Mouse (Mus musculus): Measurements from ENCODE around the gene Slc8b1. TPM values are rescaled to one million over a fixed set of nuclear protein-coding genes. Genes with fewer than 3 reads are reported as not detected.
"Not testable (repeated sequence)": the region's sequence is repeated elsewhere in the genome, so short reads cannot be mapped to it uniquely, and the experiment has no call there.

The Slc8b1 gene
- polyA plus RNA-seq, 1 experiment from 2014 or later: 3.1 TPM

DNA sequence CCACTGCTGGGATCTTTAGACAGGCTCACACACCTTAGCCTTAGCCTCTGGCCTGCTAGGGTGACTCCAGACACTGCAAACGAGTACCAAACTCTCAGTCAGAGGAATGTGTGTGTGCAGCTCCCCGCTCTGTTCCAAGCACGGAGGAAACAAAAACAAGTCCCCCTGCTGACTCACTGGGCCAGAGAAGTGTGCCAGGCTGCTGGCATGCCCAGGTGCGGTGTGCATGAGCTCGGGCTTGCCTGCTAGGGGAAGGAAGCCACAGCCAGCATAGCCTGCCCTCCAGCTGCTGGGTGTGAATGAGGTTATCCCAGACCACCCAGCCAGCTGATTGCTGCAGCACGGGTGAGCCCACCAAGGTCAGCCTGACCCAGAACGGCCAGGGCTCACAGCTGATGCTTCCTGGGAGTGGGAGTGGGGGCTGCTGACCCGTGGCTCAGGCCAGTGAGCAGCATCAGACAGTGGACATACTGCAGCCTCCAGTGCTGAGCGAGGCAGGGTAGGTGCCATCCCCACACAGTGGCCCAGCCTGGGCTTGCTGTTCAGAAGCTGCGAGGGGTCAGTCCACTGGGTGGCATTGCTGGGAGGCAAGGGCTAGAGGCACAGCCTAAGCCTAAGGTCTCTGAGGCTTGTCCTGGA, 15.8 kb upstream of the Slc8b1 start:
- H3K27ac ChIP-seq (replicated peaks in 1 of 2; ENCODE audit: control insufficient read depth in 1 of 2, insufficient read depth in 1 of 2, low read depth in 2 of 2, low read length in 2 of 2): no peak overlapping the region
- peaks cover 29% of the 10 kb centered on the region for H3K36me3 ChIP-seq (ENCODE audit: control insufficient read depth, insufficient read depth, low read length)

GRCm38 (mm10) chr5:120495703-120496226, 15.2 kb upstream of the Slc8b1 start:
- no peaks in the 10 kb centered on the region for H3K9me3 ChIP-seq (ENCODE audit: control insufficient read depth, low read length)
- 87% methylated on average over 13 of the region's 13 CpGs for WGBS
- no peak overlapping the region for H3K27ac ChIP-seq (replicated peaks in 1 of 2; ENCODE audit: control insufficient read depth in 1 of 2, insufficient read depth in 1 of 2, low read depth in 2 of 2, low read length in 2 of 2)

More for the DNA sequence above, 15.8 kb upstream of the Slc8b1 start:
- Histone ChIP-seq H3K4me3 (ENCODE audit: control insufficient read depth in 1 of 2, insufficient read depth in 1 of 2, low read depth in 1 of 2, low read length in 2 of 2) (no peak overlapping the region), H3K27me3 (ENCODE audit: control insufficient read depth, insufficient read depth, low read length) (no peaks in the 10 kb centered on the region), H3K4me1 (ENCODE audit: control insufficient read depth in 2 of 2, insufficient read depth in 2 of 2, low read length in 2 of 2) (peaks cover 8 to 10% of the 10 kb centered on the region in 2 experiments), H3K9ac (ENCODE audit: low read length) (no peak overlapping the region), H3K9me3 (ENCODE audit: control insufficient read depth, low read length) (no peaks in the 10 kb centered on the region), H3K4me2 (ENCODE audit: low read length) (no peak overlapping the region)
- 64% methylated on average over 10 of the region's 10 CpGs for WGBS
- no peak for ATAC-seq (ENCODE audit: insufficient number of reproducible peaks, insufficient read depth, low FRiP score, low read depth)

DNA sequence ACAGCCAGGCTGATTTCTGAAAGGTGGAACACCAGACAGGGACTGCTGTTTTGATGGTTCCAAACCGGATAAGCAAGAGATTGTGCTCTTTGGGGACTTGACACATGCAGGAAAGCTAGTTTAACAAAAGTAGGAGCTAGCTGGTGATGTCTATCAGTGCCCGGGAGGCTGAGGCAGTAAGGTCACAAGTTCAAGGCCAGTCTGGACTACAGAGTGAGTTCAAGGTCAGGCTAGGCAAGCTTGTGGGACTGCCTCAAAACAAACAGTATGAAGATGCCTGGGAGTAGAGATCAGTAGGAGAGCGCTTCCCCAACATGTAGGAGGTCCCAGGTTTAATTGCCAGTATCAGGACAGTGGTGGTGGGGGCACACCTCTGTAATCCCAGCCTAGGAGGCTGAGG, 13.9 kb upstream of the Slc8b1 start:
- no peak overlapping the region for H3K4me3 ChIP-seq (ENCODE audit: control insufficient read depth in 1 of 2, insufficient read depth in 1 of 2, low read depth in 1 of 2, low read length in 2 of 2)
- no peaks in the 10 kb centered on the region for H3K9me3 ChIP-seq (ENCODE audit: control insufficient read depth, low read length)
- ATAC-seq (ENCODE audit: insufficient number of reproducible peaks, insufficient read depth, low FRiP score, low read depth): no peak
- H3K4me2 ChIP-seq (ENCODE audit: low read length): no peak overlapping the region
- no peaks in the 10 kb centered on the region for H3K27me3 ChIP-seq (ENCODE audit: control insufficient read depth, insufficient read depth, low read length)
- H3K36me3 ChIP-seq (ENCODE audit: control insufficient read depth, insufficient read depth, low read length): peaks cover 26% of the 10 kb centered on the region
- WGBS: 82% methylated on average over 3 of the region's 3 CpGs
- peaks cover under 1 to 5% of the 10 kb centered on the region in 2 experiments for H3K4me1 ChIP-seq (ENCODE audit: control insufficient read depth in 2 of 2, insufficient read depth in 2 of 2, low read length in 2 of 2)
- H3K9ac ChIP-seq (ENCODE audit: low read length): no peak overlapping the region
- H3K27ac ChIP-seq (replicated peaks in 1 of 2; ENCODE audit: control insufficient read depth in 1 of 2, insufficient read depth in 1 of 2, low read depth in 2 of 2, low read length in 2 of 2): no peak overlapping the region

More at GRCm38 (mm10) chr5:120495703-120496226, 15.2 kb upstream of the Slc8b1 start:
- no peak for ATAC-seq (ENCODE audit: insufficient number of reproducible peaks, insufficient read depth, low FRiP score, low read depth)
- no peak overlapping the region for H3K4me3 ChIP-seq (ENCODE audit: control insufficient read depth in 1 of 2, insufficient read depth in 1 of 2, low read depth in 1 of 2, low read length in 2 of 2)
- no peaks in the 10 kb centered on the region for H3K27me3 ChIP-seq (ENCODE audit: control insufficient read depth, insufficient read depth, low read length)
- no peak overlapping the region for H3K9ac ChIP-seq (ENCODE audit: low read length)
- no peak overlapping the region for H3K4me2 ChIP-seq (ENCODE audit: low read length)
- H3K36me3 ChIP-seq (ENCODE audit: control insufficient read depth, insufficient read depth, low read length): peaks cover 29% of the 10 kb centered on the region
- H3K4me1 ChIP-seq (ENCODE audit: control insufficient read depth in 2 of 2, insufficient read depth in 2 of 2, low read length in 2 of 2): peaks cover 5 to 8% of the 10 kb centered on the region in 2 experiments

- no peak overlapping the region for H3K9ac ChIP-seq (ENCODE audit: low read length)
- H3K4me3 ChIP-seq (ENCODE audit: control insufficient read depth in 1 of 2, insufficient read depth in 1 of 2, low read depth in 1 of 2, low read length in 2 of 2): no peak overlapping the region
- no peaks in the 10 kb centered on the region for H3K27me3 ChIP-seq (ENCODE audit: control insufficient read depth, insufficient read depth, low read length)
- no peak overlapping the region for H3K27ac ChIP-seq (replicated peaks in 1 of 2; ENCODE audit: control insufficient read depth in 1 of 2, insufficient read depth in 1 of 2, low read depth in 2 of 2, low read length in 2 of 2)
- peaks cover 7 to 15% of the 10 kb centered on the region in 2 experiments for H3K4me1 ChIP-seq (ENCODE audit: control insufficient read depth in 2 of 2, insufficient read depth in 2 of 2, low read length in 2 of 2)
- H3K9me3 ChIP-seq (ENCODE audit: control insufficient read depth, low read length): no peaks in the 10 kb centered on the region
- no peak overlapping the region for H3K4me2 ChIP-seq (ENCODE audit: low read length)
- peaks cover 10% of the 10 kb centered on the region for H3K36me3 ChIP-seq (ENCODE audit: control insufficient read depth, insufficient read depth, low read length)
- WGBS: 83% methylated on average over 4 of the region's 4 CpGs
- ATAC-seq (ENCODE audit: insufficient number of reproducible peaks, insufficient read depth, low FRiP score, low read depth): no peak
Observed at GRCm38 (mm10) chr5:120499202-120499601, 11.8 kb upstream of the Slc8b1 start.

GRCm38 (mm10) chr5:120500609-120501008, 10.4 kb upstream of the Slc8b1 start:
- Histone ChIP-seq H3K36me3 (ENCODE audit: control insufficient read depth, insufficient read depth, low read length) (peaks cover 10% of the 10 kb centered on the region), H3K4me1 (ENCODE audit: control insufficient read depth in 2 of 2, insufficient read depth in 2 of 2, low read length in 2 of 2) (peaks cover 10 to 15% of the 10 kb centered on the region in 2 experiments)
- WGBS: 83% methylated on average over 9 of the region's 9 CpGs
- H3K4me3 ChIP-seq (ENCODE audit: control insufficient read depth in 1 of 2, insufficient read depth in 1 of 2, low read depth in 1 of 2, low read length in 2 of 2); H3K9ac ChIP-seq (ENCODE audit: low read length); H3K9me3 ChIP-seq (ENCODE audit: control insufficient read depth, low read length); H3K4me2 ChIP-seq (ENCODE audit: low read length); ATAC-seq (ENCODE audit: insufficient number of reproducible peaks, insufficient read depth, low FRiP score, low read depth); H3K27ac ChIP-seq (replicated peaks in 1 of 2; ENCODE audit: control insufficient read depth in 1 of 2, insufficient read depth in 1 of 2, low read depth in 2 of 2, low read length in 2 of 2); H3K27me3 ChIP-seq (ENCODE audit: control insufficient read depth, insufficient read depth, low read length): not testable (repeated sequence)

DNA sequence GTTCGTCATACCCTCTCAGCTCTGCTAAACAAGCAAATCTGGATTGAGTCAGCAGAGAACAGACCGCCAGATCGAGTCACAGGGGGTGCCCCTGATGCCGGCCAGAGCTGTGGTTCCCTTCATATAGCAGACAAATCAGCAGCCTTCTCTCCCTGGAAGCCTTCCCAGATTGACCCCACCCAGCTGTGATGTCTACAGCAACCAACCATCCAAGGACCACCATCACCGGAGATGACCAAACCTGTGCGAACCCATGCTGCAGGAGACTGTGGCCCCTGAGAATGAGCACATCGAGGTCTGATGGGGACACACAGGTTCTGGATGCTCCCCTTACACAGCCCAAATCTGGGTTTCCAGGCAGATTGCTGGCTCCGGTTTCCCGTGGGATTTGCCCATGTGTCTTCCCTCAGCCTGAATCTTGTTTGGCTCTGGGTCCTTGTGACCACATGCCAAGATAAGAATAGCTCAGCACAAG, 8.8 kb upstream of the Slc8b1 start:
- Histone ChIP-seq H3K4me3 (ENCODE audit: control insufficient read depth in 1 of 2, insufficient read depth in 1 of 2, low read depth in 1 of 2, low read length in 2 of 2) (peak overlapping the region; percentile 83 to 94), H3K9ac (ENCODE audit: low read length) (peak overlapping the region; percentile 93), H3K27me3 (ENCODE audit: control insufficient read depth, insufficient read depth, low read length) (no peaks in the 10 kb centered on the region), H3K36me3 (ENCODE audit: control insufficient read depth, insufficient read depth, low read length) (peaks cover 9% of the 10 kb centered on the region), H3K9me3 (ENCODE audit: control insufficient read depth, low read length) (no peaks in the 10 kb centered on the region), H3K27ac (replicated peaks in 1 of 2; ENCODE audit: control insufficient read depth in 1 of 2, insufficient read depth in 1 of 2, low read depth in 2 of 2, low read length in 2 of 2) (no peak overlapping the region), H3K4me2 (ENCODE audit: low read length) (peak overlapping the region; percentile 95), H3K4me1 (ENCODE audit: control insufficient read depth in 2 of 2, insufficient read depth in 2 of 2, low read length in 2 of 2) (peaks cover 10 to 23% of the 10 kb centered on the region in 2 experiments)
- ATAC-seq (ENCODE audit: insufficient number of reproducible peaks, insufficient read depth, low FRiP score, low read depth): no peak
- WGBS: 52% methylated on average over 9 of the region's 9 CpGs

- H3K4me3 ChIP-seq (ENCODE audit: control insufficient read depth in 1 of 2, insufficient read depth in 1 of 2, low read depth in 1 of 2, low read length in 2 of 2): peak overlapping the region; percentile 83 to 94
- H3K27me3 ChIP-seq (ENCODE audit: control insufficient read depth, insufficient read depth, low read length): no peaks in the 10 kb centered on the region
- H3K9me3 ChIP-seq (ENCODE audit: control insufficient read depth, low read length): no peaks in the 10 kb centered on the region
- H3K27ac ChIP-seq (replicated peaks in 1 of 2; ENCODE audit: control insufficient read depth in 1 of 2, insufficient read depth in 1 of 2, low read depth in 2 of 2, low read length in 2 of 2): 0 out of 4 replicates have a peak overlapping the region, but pooled peaks of 1 of the 2 experiments have one; percentile 35
- ATAC-seq (ENCODE audit: insufficient number of reproducible peaks, insufficient read depth, low FRiP score, low read depth): no peak
- H3K4me2 ChIP-seq (ENCODE audit: low read length): peak overlapping the region; percentile 95
- 4% methylated on average over 12 of the region's 12 CpGs for WGBS
- peaks cover 10 to 23% of the 10 kb centered on the region in 2 experiments for H3K4me1 ChIP-seq (ENCODE audit: control insufficient read depth in 2 of 2, insufficient read depth in 2 of 2, low read length in 2 of 2)
- H3K9ac ChIP-seq (ENCODE audit: low read length): peak overlapping the region; percentile 93
- H3K36me3 ChIP-seq (ENCODE audit: control insufficient read depth, insufficient read depth, low read length): peaks cover 7% of the 10 kb centered on the region
Observed at GRCm38 (mm10) chr5:120502675-120503143, 8.3 kb upstream of the Slc8b1 start.

All from heart, embryonic 14.5 days (tissue).